In the genomic region with DNA sequence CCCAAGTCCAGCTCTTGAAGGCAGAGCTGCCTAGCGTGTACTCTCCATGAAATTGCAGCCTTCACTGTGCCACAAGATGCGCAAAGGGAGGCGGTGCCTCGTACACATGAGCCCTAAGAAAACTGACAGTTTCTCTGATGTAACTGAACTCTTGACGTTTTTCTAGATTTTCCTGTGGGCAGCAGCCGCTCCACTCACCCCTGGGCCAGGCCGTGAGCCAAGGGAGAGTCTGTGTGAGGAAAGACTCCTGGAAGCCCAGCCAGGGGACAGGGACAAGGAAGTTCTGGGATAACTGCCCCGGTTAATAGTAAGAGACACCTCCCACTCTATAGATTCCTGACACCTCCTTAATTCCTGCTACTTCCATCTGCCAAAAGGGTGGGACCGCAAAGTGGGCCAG, we compare ENCODE assay signal across 27 mouse cellular contexts. TPM values are rescaled to one million over a fixed set of nuclear protein-coding genes. Genes with fewer than 3 reads are reported as not detected.
"Had no signal": no experiment of that assay in that cellular context is flagged by ENCODE, and none has a peak within 500 bp of the region (broad histone marks: within the 10 kb centered on the region; RNA-seq: fewer than 3 reads in every experiment).

No protein-coding gene starts in this region.

- H3K4me1 ChIP-seq: embryonic facial prominence, embryonic 12.5 days; embryonic facial prominence, embryonic 13.5 days; embryonic facial prominence, embryonic 15.5 days; forebrain, embryonic 12.5 days; forebrain, embryonic 13.5 days; forebrain, embryonic 15.5 days had no signal

- DNase-seq: cerebellum, adult 9-11 months; cerebellum, postnatal 10 days; cerebellum, postnatal 14 days; cerebellum, postnatal 25 days; cerebellum, postnatal 36 days; embryo, embryonic 11 days; forebrain, postnatal 0 days; gastrocnemius, adult 2 months; gastrocnemius, postnatal 10 days; gastrocnemius, postnatal 14 days; gastrocnemius, postnatal 25 days; gastrocnemius, postnatal 36 days; heart, adult 11 months; heart, adult 18-20 months; heart, adult 2 months had no signal

- H3K9me3 ChIP-seq: embryonic facial prominence, embryonic 10.5 days; embryonic facial prominence, embryonic 12.5 days; embryonic facial prominence, embryonic 13.5 days; embryonic facial prominence, embryonic 15.5 days; forebrain, embryonic 10.5 days; forebrain, embryonic 12.5 days; forebrain, embryonic 13.5 days; forebrain, embryonic 15.5 days had no signal

- ATAC-seq: forebrain, embryonic 13.5 days; forebrain, embryonic 14.5 days; forebrain, embryonic 15.5 days; forebrain, embryonic 16.5 days; forebrain, postnatal 0 days had no signal

- H3K4me3 ChIP-seq: embryonic facial prominence, embryonic 10.5 days; embryonic facial prominence, embryonic 12.5 days; embryonic facial prominence, embryonic 13.5 days; embryonic facial prominence, embryonic 15.5 days; erythroblast, embryonic 14.5 days; forebrain, embryonic 10.5 days; forebrain, embryonic 12.5 days; forebrain, embryonic 13.5 days; forebrain, embryonic 15.5 days; gastrocnemius, adult 2 months; heart, adult 2 months had no signal

- H3K27me3 ChIP-seq: embryonic facial prominence, embryonic 12.5 days; embryonic facial prominence, embryonic 13.5 days; embryonic facial prominence, embryonic 15.5 days; forebrain, embryonic 12.5 days; forebrain, embryonic 13.5 days; forebrain, embryonic 15.5 days had no signal

- H3K27ac ChIP-seq: embryonic facial prominence, embryonic 10.5 days; embryonic facial prominence, embryonic 12.5 days; embryonic facial prominence, embryonic 13.5 days; embryonic facial prominence, embryonic 15.5 days; forebrain, embryonic 10.5 days; forebrain, embryonic 12.5 days; forebrain, embryonic 13.5 days; forebrain, embryonic 15.5 days; gastrocnemius, adult 2 months; heart, adult 2 months had no signal

- H3K9ac ChIP-seq: embryonic facial prominence, embryonic 12.5 days; embryonic facial prominence, embryonic 13.5 days; embryonic facial prominence, embryonic 15.5 days; forebrain, embryonic 12.5 days; forebrain, embryonic 13.5 days; forebrain, embryonic 15.5 days; forebrain, postnatal 0 days had no signal

- H3K4me2 ChIP-seq: embryonic facial prominence, embryonic 12.5 days; embryonic facial prominence, embryonic 13.5 days; embryonic facial prominence, embryonic 15.5 days; forebrain, embryonic 12.5 days; forebrain, embryonic 13.5 days; forebrain, embryonic 15.5 days had no signal

RNA-seq across cellular contexts. Expression of gene Sh2d4b, which starts 15.7 kb away (rescaled TPM):
- total RNA-seq: granulocyte monocyte progenitor cell, adult 5-6 weeks had no signal
